Mouse (Mus musculus) testis, postnatal 14 days (tissue): ENCODE data around the gene Rpl7a.
A peak's percentile ranks its signal among the peaks of the same experiment; 100 is the strongest.

ENCODE experiments used
- DNase-seq: peaks from one replicate; pipeline ENCODE4 v3.0.0; 2021; ENCODE audit warnings: low spot score

Gene Rpl7a

GRCm38 (mm10) chr2:26914148-26914941 is 3.8 kb downstream of the Rpl7a start:
- DNase-seq = no peak

DNA sequence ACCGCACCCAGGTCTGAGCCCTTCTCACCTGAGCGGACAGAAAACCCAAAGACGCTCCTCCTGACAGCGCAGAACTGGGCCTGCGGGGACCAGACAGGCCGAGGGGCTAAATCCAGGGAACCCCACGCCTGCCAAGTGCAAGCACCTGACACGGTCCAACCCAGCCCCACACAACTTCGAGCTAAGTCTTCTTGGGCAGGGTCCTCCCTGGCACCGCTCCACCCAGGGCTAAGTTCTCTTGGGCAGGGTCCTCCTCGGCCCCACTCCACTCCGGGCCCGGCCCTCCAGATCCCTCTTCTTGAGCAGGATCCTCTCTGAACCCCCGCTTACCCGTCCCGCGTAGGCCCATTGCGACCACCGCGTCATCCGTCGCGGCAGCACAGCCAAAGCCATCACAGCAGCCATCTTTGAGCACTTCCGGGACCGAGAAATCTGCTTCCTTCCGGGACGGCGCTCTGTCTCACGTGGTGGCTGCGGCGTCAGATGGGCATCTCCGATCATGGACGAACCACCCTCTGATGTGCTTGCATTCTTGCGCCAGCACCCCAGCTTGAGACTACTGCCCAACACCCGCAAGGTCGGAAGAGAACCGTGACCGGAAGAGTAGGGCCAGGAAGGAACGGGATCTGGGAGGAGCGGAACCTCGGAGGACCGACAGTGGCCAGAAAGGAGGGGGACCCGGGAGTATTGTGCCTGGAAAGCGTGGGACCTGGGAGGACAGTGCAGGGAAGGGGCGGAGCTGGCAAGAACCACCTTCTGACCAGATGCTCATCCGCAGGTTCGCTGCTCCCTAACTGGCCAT is 5.6 kb downstream of the Rpl7a start, which contains the start of the genes Surf2 and Surf1:
TSS of gene Surf2 (plus strand) at position 441 of the 802 bp plus-strand sequence.
TSS of gene Surf1 (minus strand) at position 604 of the 802 bp plus-strand sequence.
- DNase-seq = peak; percentile 74

- no peak for DNase-seq
Measured at GRCm38 (mm10) chr2:26916738-26917137, 6.2 kb downstream of the Rpl7a start.

GRCm38 (mm10) chr2:26919684-26920083 is 9.1 kb downstream of the Rpl7a start:
- DNase-seq = no peak

- DNase-seq = no peak
Measured at GRCm38 (mm10) chr2:26920190-26920855, 9.8 kb downstream of the Rpl7a start.

DNA sequence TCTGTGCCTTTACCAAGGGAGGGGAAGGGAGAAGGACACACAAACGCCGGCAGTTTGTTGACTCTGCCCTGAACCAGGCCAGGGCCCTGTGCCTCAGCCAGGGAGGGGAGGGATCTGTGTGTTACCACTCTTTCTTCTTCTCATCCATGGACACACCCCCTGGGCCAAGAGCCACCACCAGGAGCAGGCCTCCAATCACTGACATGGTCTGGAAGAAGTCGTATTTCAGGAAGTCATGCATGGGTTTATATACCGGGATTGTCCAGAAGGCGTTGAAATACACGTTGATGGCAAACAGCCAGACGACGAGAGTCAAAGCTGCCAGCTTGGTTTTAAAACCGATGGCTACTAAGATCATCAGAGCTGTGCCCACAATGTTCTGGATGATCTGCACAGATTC is 11.2 kb downstream of the Rpl7a start:
- DNase-seq = no peak

GRCm38 (mm10) chr2:26927745-26928476 is 17.3 kb downstream of the Rpl7a start:
- no peak for DNase-seq

- no peak for DNase-seq
Measured at GRCm38 (mm10) chr2:26930390-26930789, 19.8 kb downstream of the Rpl7a start.

GRCm38 (mm10) chr2:26932473-26933303 is 22.1 kb downstream of the Rpl7a start:
- DNase-seq = peak; percentile 69

GRCm38 (mm10) chr2:26933304-26934055 is 22.9 kb downstream of the Rpl7a start, which contains the start of the genes Surf4 and Stkld1:
Gene Surf4 (minus strand): TSS chr2:26933928.
Gene Stkld1 (plus strand): TSS chr2:26934047.
- peak; percentile 97 for DNase-seq

DNA sequence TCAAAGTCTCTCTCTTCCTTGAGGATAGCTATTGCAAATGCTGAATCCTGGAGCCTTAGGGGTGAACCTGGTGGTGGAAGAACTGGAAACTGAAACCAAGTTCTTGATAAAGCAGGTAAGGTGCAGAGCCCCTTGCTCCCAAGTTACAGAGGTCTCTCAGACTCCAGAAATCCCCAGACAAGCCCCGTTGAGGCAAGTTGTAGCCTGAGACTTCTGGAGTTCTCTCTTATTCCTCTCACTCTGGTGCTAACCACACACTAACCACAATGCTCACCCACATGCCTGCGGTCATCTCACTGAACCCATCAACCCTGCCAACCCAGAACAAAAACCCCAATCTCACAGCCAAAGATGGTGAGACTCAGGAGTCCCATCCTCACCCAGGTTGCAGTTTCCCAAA is 24.7 kb downstream of the Rpl7a start:
- no peak for DNase-seq

GRCm38 (mm10) chr2:26936425-26936824 is 25.9 kb downstream of the Rpl7a start:
- DNase-seq = no peak

DNA sequence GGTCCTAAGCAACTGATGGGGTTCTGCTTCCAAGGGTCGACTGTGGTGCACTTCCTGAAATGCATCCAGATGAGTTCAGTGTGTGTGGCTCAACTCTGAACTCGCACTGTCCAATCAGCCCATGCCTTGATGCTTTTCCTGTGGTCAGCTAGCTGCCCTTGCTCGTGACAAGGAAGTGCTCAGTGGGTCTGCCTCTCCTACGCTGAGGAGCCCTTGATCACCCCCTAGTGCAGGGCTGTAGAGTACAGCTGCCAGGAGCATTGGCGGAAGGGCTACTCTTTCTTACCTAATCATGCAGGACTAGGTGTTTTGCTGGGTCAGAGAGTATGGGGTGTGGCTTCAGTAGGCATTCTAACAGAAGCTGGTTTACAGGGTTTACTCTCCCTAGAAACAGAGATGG is 31.0 kb downstream of the Rpl7a start:
- DNase-seq = no peak

GRCm38 (mm10) chr2:26943253-26943652 is 32.7 kb downstream of the Rpl7a start:
- DNase-seq = no peak

GRCm38 (mm10) chr2:26950411-26950810 is 39.8 kb downstream of the Rpl7a start:
- DNase-seq = no peak

- no peak for DNase-seq
Measured at GRCm38 (mm10) chr2:26951346-26951905, 40.9 kb downstream of the Rpl7a start.

- DNase-seq = no peak
Measured at GRCm38 (mm10) chr2:26952193-26952592, 41.6 kb downstream of the Rpl7a start.

DNA sequence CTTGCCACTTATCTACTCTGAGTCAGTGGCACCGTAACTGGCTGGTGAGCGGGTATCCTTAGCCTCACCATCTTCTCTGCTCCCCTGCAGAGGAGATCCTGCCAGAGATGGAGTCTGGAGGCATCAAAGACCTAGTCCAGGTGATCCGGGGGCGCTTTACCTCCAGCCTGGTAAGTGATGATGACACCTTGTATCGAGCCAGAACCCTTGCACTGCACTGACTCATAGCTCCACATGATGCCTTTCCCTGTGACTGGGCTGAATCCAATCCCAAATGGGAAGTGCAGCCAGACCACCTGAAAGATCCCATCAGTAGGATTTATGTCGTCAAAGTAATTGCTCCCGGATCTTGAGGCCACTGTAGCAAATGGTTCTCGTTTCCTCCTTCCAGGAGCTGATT is 42.3 kb downstream of the Rpl7a start:
- no peak for DNase-seq

GRCm38 (mm10) chr2:26954735-26955395 is 44.3 kb downstream of the Rpl7a start:
- DNase-seq = no peak
